Mouse (Mus musculus) yolk sac, embryonic 10.5 days (tissue): ENCODE results near the gene Tmem110.

Source experiments
- DNase-seq: peaks from one replicate; pipeline ENCODE4 v3.0.0-alpha.2; 2017; ENCODE audit warnings: low spot score

Gene Tmem110

DNA sequence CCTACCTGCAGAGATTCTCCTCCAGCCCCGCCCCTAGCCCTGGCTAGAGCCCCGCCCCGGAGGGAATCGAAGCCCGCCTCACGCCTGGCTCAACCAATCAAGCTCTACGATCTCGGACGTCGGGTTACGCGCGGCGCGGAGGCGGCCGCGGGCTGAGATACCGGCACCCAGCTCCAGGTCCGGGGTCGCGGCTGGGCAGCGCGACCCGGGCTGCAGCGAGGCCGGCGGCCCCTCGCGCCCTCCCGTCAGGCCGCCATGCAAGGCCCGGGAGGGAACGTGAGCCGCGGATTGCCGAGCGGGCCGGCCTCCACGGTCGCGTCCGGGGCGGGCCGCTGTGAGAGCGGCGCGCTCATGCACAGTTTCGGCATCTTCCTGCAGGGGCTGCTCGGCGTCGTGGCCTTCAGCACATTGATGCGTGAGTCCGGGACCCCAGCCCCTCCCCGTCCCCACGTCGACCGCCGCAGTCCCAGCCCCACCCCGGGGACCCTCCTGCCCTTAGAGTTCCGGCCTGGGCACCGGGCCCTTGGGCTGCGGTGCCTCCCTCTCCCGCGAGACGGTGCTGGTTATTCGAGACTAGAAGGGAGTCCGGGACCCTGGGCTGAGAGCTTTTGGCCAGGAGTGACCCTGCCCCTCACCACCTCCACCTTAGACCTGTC lies at the start of gene Tmem110:
TSS of gene Tmem110 (plus strand) at position 115 of the 656 bp plus-strand sequence.
- DNase-seq: peak; percentile 92

DNA sequence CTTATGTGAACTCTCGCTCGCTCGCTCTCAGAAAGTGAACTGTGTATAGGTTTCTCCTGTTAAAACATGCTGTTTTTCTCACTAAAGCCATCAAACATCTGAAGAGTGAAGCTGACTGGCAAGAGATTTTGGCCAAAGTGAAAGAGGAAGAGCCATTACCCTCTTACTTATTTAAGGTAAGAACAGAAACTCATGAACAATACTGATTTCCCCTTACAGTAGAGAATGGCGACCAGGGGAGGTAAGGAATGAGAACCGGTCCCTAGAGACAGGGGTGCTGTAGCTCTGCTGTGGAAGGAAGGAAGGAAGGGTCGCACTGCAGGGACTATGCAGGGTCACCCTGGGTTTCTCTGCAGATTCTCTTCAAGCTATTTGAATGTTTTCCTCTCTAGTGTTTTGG lies 40.8 kb upstream of the Tmem110 start:
- no peak for DNase-seq

DNA sequence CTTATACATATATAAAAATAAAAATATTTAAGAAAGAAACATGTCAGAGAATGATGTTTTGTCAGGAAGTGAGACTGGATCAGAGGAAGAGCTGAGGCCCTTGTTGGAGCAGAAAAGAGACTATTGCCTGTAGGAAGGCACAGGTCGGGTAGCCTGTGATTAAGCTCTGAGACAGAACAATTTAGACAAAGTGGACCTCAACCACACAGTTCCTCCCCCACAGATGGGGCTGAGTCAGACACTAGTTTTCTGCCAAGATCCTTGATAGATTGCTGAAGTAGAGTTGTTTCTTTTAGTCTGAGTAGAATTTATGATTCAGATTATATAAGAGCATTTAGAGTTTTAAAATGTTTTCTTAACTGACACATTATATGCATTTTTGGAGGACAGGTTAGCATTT lies 35.9 kb upstream of the Tmem110 start:
- DNase-seq: no peak

DNA sequence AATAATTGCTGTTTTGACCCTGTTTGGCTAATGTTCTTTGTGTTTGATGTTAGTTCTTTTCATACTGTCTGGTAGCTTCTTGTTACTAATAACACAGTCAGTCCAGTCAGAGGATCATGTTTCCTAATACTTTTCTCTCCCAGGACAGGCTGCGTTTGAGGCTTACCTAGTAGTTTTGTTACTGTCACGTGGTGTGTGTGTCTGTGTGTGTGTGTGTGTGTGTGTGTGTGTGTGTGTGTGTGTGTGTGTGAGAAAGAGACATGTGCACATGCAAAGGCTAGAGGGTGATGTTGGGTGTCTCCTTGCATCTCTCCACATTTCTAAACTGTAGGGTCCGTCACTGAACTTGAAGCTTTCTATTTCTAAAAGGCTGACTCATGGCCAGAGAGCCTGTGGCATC lies 32.5 kb upstream of the Tmem110 start:
- no peak for DNase-seq

DNA sequence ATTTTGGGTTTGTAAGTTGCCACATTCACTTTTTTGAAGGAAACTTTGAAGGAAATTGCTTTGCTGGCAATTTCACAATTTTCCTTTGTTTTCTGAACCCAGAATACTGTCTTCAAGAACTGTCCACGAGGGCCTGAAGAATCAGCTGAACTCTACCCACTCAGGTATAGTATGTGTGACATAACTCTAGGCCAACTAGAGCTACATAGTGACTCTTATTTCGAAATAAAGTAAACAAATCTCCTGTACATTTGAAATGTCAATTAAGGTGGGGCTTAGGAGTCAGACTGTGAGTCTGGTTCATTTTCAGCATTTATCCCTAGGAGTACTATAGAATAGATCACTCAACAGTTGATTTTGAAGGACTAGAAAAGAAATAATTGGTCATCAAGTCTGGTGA lies 23.6 kb upstream of the Tmem110 start:
- no peak for DNase-seq

DNA sequence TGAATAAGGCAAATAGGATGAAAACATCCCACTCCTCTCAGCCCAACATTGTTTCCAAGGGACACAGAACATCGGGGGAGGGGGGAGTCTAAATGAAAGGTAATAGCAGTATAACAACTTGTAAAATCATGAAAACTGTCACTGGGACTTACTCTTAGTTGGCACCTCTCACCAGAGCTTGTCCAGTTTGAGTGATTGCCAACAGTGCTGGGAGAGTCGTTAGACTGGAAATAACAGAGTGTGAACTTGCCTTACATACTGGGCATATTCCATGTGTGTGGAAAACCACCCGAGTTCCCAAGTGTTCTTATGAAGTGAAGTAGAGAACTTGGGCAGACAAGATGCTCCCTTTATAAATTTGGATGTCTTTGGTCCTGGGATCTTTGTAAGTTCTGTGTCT lies 4.3 kb upstream of the Tmem110 start:
- DNase-seq: no peak

DNA sequence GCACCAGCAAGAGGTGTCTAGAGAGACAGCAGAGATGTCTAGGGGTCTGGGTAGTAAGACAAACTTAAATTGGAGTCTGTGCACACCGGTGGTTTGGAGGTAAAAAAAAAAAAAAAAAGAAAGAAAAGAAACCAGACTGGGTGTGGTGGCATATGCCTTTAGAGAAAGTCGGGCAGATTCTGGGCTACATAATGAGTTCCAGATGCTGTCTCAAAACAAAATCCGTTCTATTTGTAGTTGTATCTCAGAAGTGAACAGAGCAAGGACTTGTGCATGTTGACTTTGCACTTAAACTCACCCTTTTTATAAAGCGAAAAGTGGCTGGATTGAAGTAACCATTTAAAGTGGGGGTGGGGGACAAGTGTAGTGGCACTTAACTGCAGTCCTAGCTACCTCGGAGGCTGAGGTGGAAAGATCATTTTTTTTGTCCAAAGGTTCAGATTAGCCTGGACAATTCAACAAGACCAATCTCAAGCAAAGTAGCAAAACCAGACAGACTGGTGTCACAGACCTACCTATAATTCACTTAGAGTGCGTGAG lies 864 bp upstream of the Tmem110 start:
- DNase-seq: no peak

DNA sequence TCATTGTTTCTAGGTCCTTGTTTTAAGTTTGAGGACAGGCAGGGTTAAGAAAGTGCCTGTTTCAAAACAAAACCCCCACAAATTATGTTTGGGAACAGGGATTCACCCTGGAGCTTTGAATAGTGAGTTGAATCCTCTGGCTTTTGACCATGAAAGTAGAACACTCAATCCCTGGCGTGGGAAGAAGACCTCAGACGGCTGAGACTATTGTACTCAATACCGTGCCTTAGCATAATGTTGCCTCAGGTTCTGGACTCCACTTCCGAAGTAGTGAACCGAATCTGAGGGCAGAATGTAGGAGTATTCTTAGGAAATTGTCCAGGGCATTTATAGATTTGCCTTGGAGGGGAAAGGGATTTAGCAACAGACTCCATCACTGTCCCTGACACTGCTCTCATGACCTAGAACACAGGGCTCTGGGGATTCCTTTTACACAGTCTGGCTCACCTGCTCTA lies 342 bp upstream of the Tmem110 start:
- no peak for DNase-seq

DNA sequence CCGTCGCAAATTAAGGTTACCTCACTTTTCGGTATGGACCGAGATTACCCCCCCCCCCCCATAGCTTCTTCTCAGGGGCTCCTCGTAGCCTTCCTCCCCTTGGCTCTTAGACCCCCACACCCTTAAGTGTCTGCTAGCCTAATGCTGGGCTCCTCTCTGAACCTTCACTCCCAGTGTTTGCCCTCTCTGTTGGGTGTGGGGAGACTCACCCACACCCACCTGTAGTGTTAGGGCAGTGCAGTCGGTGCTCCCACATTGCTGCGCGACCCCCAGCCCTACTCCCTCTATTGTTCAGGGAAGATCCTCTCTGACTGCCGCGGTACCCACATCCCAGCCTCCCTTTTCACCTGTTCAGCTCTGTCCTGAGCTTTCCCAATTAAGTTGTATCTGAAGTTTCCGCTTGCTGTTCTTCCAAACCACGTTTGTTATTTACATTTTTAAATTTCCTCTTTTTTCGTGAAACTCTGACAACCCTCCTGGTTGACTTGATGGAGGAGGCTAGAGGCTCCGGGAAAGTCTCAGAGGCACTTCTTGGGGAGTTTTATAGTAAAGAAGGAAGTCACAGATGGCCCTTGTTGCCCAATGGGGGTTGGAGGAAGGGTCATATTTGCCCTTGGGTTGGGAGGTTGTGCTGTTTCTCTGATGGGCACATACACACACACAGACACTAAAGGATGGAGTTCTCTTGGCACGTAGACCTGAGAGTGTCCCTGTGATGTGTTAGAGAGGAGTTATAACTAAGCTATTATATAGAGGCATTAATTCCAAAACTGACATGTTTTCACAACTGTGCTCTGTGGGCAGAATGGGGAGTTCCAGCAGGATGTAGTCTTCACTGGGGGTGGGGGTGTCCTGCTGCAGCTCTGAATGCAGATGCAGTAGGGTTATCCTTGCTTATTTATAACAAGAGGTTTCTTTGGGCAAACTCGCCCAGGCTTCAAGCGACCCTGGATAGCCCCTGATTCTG lies 1.1 kb downstream of the Tmem110 start:
- no peak for DNase-seq

DNA sequence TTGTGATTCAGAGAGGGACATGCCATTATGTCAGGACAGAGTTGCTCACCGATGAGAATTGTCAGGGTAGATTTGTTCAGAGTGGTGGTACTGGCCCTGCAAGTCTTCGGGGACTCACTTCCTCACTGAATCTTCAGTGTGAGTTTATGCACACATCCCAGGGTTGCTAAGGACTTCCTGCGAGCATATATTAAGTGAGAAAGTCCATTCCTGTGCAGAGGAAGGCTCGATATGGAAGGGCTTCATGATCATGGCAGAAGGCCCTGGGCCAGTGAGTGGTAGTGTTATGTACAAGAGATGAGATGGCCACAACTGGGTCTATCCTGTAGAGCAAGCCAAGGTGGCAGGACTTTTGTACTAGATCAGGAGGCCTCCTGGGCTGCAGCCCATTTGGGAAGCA lies 2.1 kb downstream of the Tmem110 start:
- no peak for DNase-seq

DNA sequence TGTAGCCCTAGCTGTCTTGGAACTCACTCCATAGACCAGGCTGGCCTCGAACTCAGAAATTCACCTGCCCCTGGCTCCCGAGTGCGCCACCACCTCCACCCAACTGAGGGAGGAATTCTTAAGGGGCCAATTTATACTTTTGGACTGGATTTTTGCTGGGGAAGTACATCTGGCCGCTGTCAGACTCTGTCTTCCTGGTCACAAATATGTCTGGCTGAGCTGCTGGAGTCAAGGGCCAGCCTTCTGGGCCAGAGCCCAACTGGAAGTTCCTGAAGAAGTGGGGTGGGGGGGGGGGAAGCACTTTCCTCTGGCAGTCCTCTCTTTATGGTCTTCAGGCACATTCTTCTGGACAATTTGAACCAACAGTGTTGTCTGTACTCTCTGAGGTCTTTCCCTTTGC lies 2.7 kb downstream of the Tmem110 start:
- DNase-seq: no peak

DNA sequence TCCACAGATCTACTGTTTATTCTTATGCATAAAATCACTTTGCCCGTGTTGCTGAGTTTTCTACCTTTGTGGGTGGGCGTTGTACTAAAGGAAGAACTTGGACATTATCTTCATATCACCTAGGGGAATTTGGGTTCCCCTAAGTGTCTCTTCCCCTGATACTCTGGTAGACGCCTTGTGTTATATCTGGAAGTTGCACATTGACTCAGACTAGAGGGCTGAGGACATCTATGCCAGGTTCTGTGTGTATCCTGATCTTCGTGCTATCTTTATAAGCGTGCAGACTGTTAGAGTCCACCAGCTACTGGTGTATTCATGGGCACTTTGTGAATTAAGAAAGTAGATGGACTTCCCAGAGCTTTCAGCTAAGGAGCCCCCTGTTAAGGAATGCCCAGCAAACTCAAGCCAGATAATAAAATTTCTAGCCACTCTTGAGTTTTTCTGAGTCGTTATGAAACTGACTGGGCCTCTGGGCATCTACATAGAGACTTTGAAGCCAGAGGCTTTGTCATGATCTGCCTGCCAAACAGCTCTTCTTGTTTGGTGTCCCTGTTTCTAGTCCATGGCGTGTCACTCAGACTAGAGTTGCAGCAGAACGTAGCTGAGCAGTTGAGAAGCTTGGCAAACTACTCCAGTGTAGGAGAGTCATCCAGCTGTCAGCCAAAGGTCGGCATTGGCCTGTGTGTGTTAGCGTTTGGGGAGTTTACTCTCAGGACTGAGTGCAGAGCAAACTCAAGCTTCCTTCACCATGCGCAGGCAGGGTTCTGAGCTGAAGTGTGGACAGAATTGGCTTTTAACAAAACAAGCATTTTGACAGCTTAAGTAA lies 3.5 kb downstream of the Tmem110 start:
- DNase-seq: peak; percentile 65

DNA sequence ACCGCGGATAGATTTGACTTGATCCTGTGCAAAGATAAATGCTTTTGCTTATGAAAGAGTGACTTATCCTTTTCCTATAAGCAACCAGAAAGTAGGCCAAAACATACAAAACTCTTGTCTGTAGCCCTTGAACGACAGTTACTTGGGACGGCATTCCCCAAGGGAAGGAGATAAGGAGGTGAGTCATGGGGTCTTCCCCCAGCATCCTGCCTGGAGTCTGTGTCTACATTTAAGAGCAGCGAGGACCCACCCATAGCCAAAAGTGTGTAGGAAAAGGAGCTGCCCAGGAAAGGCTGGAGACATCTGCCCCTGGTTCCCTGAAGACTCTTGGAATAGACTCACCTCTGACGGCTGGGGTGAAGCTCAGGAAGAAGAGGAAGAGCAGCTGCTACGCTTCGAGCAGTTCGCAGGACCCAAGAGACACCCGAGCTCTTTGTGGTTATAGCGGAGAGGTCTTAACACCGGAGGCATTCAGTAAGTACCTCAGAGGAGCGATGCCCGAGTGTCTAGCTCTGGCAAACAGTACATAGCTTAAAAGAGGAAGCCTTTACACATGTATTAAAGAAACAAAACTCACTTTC lies 12.1 kb downstream of the Tmem110 start:
- DNase-seq: no peak

DNA sequence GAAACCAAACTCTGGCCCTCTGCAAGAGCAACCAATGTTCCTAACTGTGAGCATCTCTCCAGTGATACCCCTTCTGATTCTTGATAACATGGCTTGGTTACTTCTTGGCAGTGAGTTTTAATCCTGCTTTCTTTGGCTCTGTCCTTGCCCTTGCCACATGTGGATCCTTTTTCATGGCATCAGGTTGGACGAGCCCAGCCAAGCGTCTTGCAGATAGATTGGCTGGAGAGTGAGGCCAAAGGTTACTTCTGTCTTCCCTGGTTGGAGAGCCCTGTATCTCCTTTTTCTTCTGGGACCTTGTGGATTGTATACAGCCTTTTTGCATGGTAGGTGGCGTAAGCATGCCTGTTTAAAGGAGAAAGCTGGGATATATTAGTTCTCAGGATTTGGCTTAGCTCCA lies 18.3 kb downstream of the Tmem110 start:
- no peak for DNase-seq

DNA sequence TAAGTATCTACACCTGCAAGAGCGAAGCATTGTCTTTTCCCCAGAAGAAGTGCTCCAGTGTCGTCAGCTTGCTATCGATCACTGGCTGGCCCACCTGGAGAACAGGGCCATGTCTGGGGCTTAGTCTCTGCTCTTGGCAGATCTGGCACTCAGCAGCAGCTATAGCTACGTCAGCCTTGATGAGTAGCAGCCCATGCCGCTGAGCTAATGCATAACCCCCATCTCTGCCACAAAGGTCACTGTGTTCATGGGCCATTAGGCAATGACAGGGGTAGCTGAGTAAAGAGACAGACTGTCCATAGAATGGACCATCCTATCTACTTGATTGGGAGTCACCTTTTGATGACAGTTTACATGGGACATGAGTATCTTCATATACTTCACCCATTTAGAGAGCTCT lies 25.1 kb downstream of the Tmem110 start:
- no peak for DNase-seq

DNA sequence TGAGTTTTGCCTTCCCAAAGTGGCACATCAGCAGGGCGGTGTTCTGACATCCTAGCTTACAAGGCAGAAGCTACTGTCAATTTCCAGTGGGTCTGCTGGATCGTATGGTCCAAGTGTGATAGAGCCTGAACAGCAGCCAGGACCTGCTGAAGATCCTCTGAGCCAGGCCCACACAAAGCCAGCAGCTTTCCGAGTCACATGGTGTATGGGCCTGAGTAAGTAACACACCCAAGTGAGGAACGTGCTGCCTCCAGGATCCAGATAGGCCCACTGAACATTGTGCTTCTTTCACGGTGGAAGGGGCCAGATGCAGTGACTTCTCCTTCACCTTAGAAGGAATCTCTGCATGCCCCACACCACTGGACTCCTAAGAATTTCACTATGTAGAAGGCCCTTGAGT lies 26.9 kb downstream of the Tmem110 start:
- no peak for DNase-seq

DNA sequence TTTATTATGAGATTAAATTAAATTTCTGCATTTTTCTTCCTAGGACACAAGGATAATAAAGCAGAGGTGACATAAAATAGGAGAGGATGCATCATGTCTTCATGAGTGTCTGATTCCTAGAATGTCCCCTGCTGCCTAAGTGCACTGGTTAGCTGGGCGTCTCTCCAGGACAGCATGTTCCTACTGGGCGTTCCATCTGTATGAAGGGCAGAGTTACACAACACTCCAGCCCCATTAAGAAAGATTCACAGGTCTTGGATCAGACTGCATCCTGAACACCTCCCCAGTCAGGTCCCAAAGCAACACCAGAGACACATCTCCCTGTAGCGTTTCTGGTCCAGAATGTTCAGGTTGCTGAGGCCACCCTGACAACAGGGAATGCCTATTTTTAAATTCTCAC lies 29.9 kb downstream of the Tmem110 start:
- DNase-seq: no peak

DNA sequence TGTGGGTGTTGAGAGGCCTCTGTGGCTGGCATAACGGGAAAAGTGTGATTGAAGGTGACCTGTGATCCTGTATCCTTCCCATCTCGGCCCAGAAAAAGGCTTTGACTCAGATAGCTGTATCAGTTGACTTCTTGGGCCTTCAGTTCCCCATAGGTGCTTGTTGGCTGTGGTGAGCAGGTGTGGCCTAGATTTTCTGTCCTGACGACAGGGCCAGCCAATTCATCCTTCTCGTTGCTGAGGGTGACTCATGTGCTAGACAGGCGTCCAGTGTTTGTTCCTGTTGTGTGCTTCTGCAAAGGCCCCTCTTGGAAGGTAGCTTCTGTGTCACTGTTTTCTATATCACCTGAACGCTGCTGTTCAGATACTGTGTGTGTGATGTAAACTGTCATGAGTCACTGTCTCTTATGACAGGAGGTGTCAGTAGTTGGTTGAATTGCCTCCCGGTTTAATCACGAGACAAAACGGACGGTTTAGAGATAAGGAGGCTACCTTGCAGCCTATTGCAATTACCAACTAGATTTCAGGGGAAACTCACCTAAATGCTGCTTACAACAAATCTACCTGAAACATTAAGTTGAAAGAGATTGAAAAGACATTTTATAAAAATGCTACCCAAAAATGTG lies 31.6 kb downstream of the Tmem110 start:
- DNase-seq: peak; percentile 32

DNA sequence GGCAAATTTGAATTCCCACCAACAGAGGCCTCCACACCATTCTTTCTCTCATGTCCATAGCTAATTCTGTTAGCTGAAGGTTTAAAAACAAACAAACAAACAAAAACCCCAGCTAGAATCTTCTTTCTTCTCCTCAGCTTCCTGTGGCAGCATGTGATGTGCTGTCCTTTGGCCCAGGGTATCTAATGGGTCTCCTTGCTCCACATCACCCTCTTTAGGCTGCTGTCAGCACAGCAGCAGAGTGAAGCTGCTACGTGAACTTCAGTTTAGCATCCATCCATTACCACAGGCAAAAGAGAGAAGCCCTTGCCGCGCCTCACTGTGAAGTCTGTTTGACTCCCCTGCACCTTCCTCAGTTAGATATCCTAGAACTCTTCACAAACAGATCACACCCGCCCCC lies 32.6 kb downstream of the Tmem110 start:
- no peak for DNase-seq

DNA sequence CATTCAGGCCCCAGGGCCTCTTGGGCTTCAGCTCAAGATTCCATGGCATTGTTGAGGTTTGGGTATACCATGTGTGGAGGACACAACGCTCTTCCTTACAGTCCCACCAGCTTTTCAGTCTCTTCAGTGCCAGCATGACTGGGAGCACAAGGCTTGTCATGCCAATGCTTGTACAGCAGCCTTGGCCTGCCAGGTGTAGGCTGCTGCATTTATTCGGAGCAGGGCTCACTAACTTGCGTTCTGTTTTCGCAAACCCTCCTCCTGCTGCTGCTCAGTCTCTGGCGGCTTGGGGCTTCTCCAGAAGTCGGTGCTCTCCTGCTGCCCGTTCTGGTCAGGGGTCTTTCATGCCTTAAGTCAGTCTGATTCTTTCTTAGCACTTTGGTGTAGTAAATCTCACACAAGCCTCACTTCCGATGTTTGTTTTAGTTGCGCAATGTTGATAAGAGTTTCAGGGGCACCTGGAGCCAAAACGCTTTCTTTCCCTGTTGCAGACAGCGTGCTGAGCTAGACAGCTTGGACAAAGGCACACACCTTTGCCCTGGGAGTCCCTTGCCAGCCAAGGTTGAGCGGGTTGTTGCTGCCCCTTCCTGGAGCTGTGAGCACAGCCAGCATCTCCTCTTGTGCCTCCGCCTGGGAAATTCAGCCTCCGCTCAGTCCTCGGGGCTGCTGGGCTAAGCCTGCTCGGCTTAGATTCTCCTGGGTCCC lies 36.2 kb downstream of the Tmem110 start:
- peak; percentile 79 for DNase-seq

DNA sequence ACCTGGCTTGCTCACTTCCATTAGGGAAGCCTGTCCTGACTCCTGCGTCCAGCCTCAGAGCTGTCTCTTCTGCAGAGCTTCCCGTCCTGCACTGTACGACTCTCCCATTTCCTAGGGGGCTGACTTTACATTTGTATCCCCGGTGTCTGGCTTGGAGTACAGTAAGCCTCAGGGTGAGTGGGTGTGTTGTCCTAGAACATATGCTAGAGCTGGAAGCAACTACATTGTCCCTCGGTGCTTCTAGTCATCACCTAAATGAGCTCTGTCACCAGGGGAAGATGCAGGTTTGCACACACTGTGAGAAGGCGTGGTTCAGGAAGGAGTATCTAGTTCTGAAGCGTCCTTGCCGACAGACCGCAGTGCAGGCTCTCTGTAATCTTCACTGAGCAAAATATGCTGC lies 37.0 kb downstream of the Tmem110 start:
- DNase-seq: no peak
